ENCODE assay signal across 27 mouse cellular contexts in the genomic region with DNA sequence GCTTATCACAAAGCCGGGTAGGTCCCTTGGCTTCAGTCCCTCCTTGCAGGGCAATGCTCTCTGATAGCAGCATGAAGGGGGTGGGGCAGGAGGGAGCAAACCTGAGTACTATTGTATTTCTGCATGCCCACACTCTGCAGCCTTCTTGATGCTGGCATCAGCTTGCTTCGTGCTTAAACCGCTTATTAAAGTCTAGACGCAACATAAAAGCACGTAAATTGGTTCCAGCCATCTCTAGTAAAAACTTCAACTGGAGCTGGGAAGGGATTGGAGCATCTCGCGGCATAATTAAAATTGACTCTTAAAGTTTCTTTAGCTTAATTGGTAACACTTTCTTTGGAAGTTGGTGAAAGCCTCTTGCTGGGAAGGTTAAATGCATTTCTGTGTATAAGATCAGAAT.
DNase-seq lines count a peak whose midpoint lies in the region; ATAC-seq and TF ChIP-seq lines count a peak whose summit lies in the region.
"Had no signal": no experiment of that assay in that cellular context is flagged by ENCODE, and none has a peak within 500 bp of the region (broad histone marks: within the 10 kb centered on the region; RNA-seq: fewer than 3 reads in every experiment).

No protein-coding gene starts in this region.

- no peak overlapping the region for H3K9ac ChIP-seq in stomach, postnatal 0 days (ENCODE audit: low read length)
- no peak overlapping the region for H3K9ac ChIP-seq in liver, embryonic 11.5 days (ENCODE audit: low read depth, low read length)
- H3K9ac ChIP-seq: forebrain, embryonic 13.5 days; heart, embryonic 15.5 days; hindbrain, embryonic 13.5 days; liver, postnatal 0 days had no signal

- WGBS in embryonic facial prominence, embryonic 10.5 days, result 30% methylated on average over 7 of the region's 7 CpGs
- WGBS in stomach, postnatal 0 days, result 55% methylated on average over 7 of the region's 7 CpGs
- WGBS in liver, embryonic 11.5 days, result 72% methylated on average over 7 of the region's 7 CpGs

- TF ChIP-seq CTCF in stomach, postnatal 0 days (IDR thresholded peaks at IDR 0.05; ENCODE audit: low read depth), result no peak

- peaks cover 38% of the 10 kb centered on the region for H3K4me1 ChIP-seq in embryonic facial prominence, embryonic 10.5 days
- H3K4me1 ChIP-seq in stomach, postnatal 0 days (replicated peaks; ENCODE audit: control insufficient read depth, insufficient read depth), result no peaks in the 10 kb centered on the region
- H3K4me1 ChIP-seq in liver, embryonic 11.5 days (replicated peaks; ENCODE audit: control insufficient read depth, insufficient read depth, low read length), result no peaks in the 10 kb centered on the region
- H3K4me1 ChIP-seq: heart, embryonic 15.5 days; hindbrain, embryonic 13.5 days had no signal

- no peak for TF ChIP-seq EP300 in stomach, postnatal 0 days (optimal IDR thresholded peaks at IDR 0.05)

- no peak overlapping the region for H3K4me2 ChIP-seq in stomach, postnatal 0 days (replicated peaks; ENCODE audit: low read depth)
- no peak overlapping the region for H3K4me2 ChIP-seq in liver, embryonic 11.5 days
- H3K4me2 ChIP-seq: forebrain, embryonic 13.5 days; heart, embryonic 15.5 days; hindbrain, embryonic 13.5 days; midbrain, embryonic 11.5 days had no signal

- DNase-seq in ovary, postnatal 36 days (ENCODE audit: low spot score), result peak; percentile 4
- DNase-seq in ovary, postnatal 10 days (ENCODE audit: low spot score), result no peak
- peak; percentile 55 for DNase-seq in embryonic facial prominence, embryonic 10.5 days (ENCODE audit: low spot score)
- peak; percentile 85 for DNase-seq in hindlimb bud, embryonic 11.5 days (ENCODE audit: extremely low spot score, low read depth, low spot score)
- DNase-seq in stomach, postnatal 0 days (ENCODE audit: low spot score), result peak; percentile 26
- no peak for DNase-seq in liver, embryonic 11.5 days (ENCODE audit: low spot score)
- DNase-seq in kidney, postnatal 10 days, result no peak
- no peak for DNase-seq in yolk sac, embryonic 10.5 days (ENCODE audit: low spot score)
- DNase-seq: adrenal gland, postnatal 10 days; cerebellum, adult 9-11 months; gastrocnemius, postnatal 36 days; heart, adult 2 months; heart, postnatal 36 days; kidney, adult 2 months; kidney, postnatal 14 days; layer of hippocampus, postnatal 36 days; liver; liver, postnatal 0 days; lung, postnatal 14 days; right cerebral cortex, postnatal 14 days; spleen, adult 18-20 months had no signal

- peak overlapping the region; percentile 63 for H3K27ac ChIP-seq in embryonic facial prominence, embryonic 10.5 days (replicated peaks)
- no peak overlapping the region for H3K27ac ChIP-seq in stomach, postnatal 0 days (replicated peaks)
- H3K27ac ChIP-seq in liver, embryonic 11.5 days (ENCODE audit: low read depth, low read length), result no peak overlapping the region
- H3K27ac ChIP-seq: forebrain, embryonic 13.5 days; heart, adult 2 months; heart, embryonic 15.5 days; hindbrain, embryonic 13.5 days; layer of hippocampus, adult 2 months had no signal

- no peaks in the 10 kb centered on the region for H3K36me3 ChIP-seq in embryonic facial prominence, embryonic 10.5 days (replicated peaks)
- H3K36me3 ChIP-seq in stomach, postnatal 0 days (ENCODE audit: control insufficient read depth, insufficient read depth, low read length), result no peaks in the 10 kb centered on the region
- H3K36me3 ChIP-seq in liver, embryonic 11.5 days (ENCODE audit: control insufficient read depth, insufficient read depth, low read length), result no peaks in the 10 kb centered on the region
- H3K36me3 ChIP-seq: heart, embryonic 15.5 days; hindbrain, embryonic 13.5 days had no signal

- H3K27me3 ChIP-seq in embryonic facial prominence, embryonic 10.5 days (replicated peaks; ENCODE audit: low read depth, poor library complexity, severe bottlenecking), result no peaks in the 10 kb centered on the region
- H3K27me3 ChIP-seq in stomach, postnatal 0 days (ENCODE audit: control insufficient read depth, insufficient read depth, low read length), result no peaks in the 10 kb centered on the region
- H3K27me3 ChIP-seq in liver, embryonic 11.5 days (replicated peaks; ENCODE audit: control insufficient read depth, insufficient read depth, low read length), result no peaks in the 10 kb centered on the region
- H3K27me3 ChIP-seq: forebrain, embryonic 13.5 days; heart, embryonic 15.5 days; hindbrain, embryonic 13.5 days had no signal

- no peak overlapping the region for H3K4me3 ChIP-seq in embryonic facial prominence, embryonic 10.5 days
- no peak overlapping the region for H3K4me3 ChIP-seq in stomach, postnatal 0 days (ENCODE audit: low read depth, low read length)
- no peak overlapping the region for H3K4me3 ChIP-seq in liver, embryonic 11.5 days (ENCODE audit: low read depth, low read length)
- H3K4me3 ChIP-seq: forebrain, embryonic 13.5 days; heart, adult 2 months; heart, embryonic 15.5 days; hindbrain, embryonic 13.5 days; layer of hippocampus, adult 2 months had no signal

- no peaks in the 10 kb centered on the region for H3K9me3 ChIP-seq in embryonic facial prominence, embryonic 10.5 days
- no peaks in the 10 kb centered on the region for H3K9me3 ChIP-seq in stomach, postnatal 0 days (ENCODE audit: control insufficient read depth, low read length)
- no peaks in the 10 kb centered on the region for H3K9me3 ChIP-seq in liver, embryonic 11.5 days (ENCODE audit: control insufficient read depth, low read length)
- H3K9me3 ChIP-seq: forebrain, embryonic 13.5 days; heart, embryonic 15.5 days; hindbrain, embryonic 13.5 days had no signal

- no peak for ATAC-seq in stomach, postnatal 0 days (ENCODE audit: low FRiP score, low TSS enrichment)
- no peak for ATAC-seq in liver, embryonic 11.5 days (replicated peaks; ENCODE audit: low FRiP score)
- ATAC-seq: forebrain, embryonic 13.5 days; inflammation-experienced regulatory T-cells, adult 6 months; liver, postnatal 0 days had no signal

Comparison
In these comparisons a context has a peak if more than half of its experiments do, and no peak if none do; other contexts are left out.
1. DNase-seq: peak in ovary, postnatal 36 days (single experiment), embryonic facial prominence, embryonic 10.5 days (single experiment), hindlimb bud, embryonic 11.5 days (single experiment) and stomach, postnatal 0 days (single experiment); none in ovary, postnatal 10 days (single experiment), liver, embryonic 11.5 days (single experiment), kidney, postnatal 10 days (single experiment) and yolk sac, embryonic 10.5 days (single experiment).